Mouse (Mus musculus) liver, postnatal 0 days (tissue): ENCODE measurements around the gene Laptm5.

Experiments used
- CTCF ChIP-seq: sonication (generic); IDR thresholded peaks from 2 replicates; pipeline ENCODE4 v1.5.1; 2016; ENCODE audit warnings: antibody characterized with exemption, low read depth
- EP300 ChIP-seq: IDR thresholded peaks from 2 replicates; pipeline ENCODE4 v1.6.1; 2016; ENCODE audit warnings: antibody characterized with exemption, low read depth, mild to moderate bottlenecking

DNA sequence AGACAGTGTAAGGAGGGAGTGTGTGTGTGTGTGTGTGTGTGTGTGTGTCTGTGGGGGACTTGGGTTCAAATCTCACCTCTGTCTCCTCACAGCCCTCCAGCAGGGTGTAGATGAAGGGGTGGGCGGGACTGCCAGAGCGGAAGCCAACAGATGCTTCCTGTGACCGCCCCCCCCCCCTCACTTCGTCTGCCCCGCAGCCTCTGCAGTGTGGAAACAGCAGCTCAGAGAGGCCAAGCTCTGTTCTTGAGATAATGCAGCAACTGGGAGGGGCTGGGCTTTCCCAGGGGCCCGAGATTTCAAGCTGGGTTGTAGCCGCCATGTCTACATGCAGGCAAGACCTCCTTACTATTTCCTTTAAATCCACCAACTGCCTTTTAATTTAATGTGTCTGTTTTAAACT, 2.3 kb upstream of the Laptm5 start:
- TF ChIP-seq CTCF (no peak), EP300 (no peak)
